Mouse (Mus musculus): ENCODE results near the gene Pea15a. TPM values are rescaled to one million over a fixed set of nuclear protein-coding genes. Genes with fewer than 3 reads are reported as not detected.

Gene Pea15a
- polyA plus RNA-seq, 1 experiment = 38.8 TPM

GRCm38 (mm10) chr1:172218164-172218910 is 11.7 kb upstream of the Pea15a start:
- H3K36me3 ChIP-seq (ENCODE audit: control insufficient read depth, insufficient read depth, low read length) = no peaks in the 10 kb centered on the region
- WGBS = 93% methylated on average over 15 of the region's 15 CpGs
- H3K4me1 ChIP-seq (replicated peaks; ENCODE audit: control insufficient read depth, insufficient read depth, low read length) = peaks cover 8% of the 10 kb centered on the region
- TF ChIP-seq POLR2A (IDR thresholded peaks at IDR 0.05; ENCODE audit: control insufficient read depth, extremely low read depth, insufficient read depth, low read length, poor library complexity) (no peak), CTCF (IDR thresholded peaks at IDR 0.05; ENCODE audit: borderline replicate concordance, control insufficient read depth, extremely low read depth, insufficient read depth, low read length, poor library complexity) (no peak)
- H3K27me3 ChIP-seq (ENCODE audit: control insufficient read depth, insufficient read depth, low read length) = no peaks in the 10 kb centered on the region
- no peak overlapping the region for H3K27ac ChIP-seq (ENCODE audit: control insufficient read depth, insufficient read depth, low read length)
- H3K4me3 ChIP-seq (ENCODE audit: control insufficient read depth, insufficient read depth, low read length) = no peak overlapping the region
- DNase-seq = no peak

DNA sequence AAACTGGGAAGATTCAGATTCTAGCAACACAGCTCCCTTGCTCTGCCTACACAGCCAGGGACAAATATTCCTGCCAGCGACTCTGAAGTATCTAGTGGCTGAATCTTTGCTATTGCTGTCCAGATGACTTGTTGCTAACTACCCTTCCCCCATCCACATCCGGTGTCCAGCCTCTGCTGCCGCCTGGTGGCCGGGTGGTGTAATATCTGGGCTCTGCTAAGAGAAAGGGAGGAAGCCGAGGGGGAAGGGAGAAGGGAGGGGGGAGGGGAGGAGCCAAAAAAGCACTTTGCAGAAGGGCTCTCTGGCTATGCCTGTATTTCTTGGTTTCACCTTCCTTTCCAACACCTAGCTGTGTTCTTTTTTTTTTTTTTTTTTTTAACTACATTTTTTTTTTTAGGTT is 10.5 kb upstream of the Pea15a start:
- H3K27me3 ChIP-seq (ENCODE audit: control insufficient read depth, insufficient read depth, low read length) = no peaks in the 10 kb centered on the region
- peak; percentile 96 for DNase-seq
- TF ChIP-seq POLR2A (IDR thresholded peaks at IDR 0.05; ENCODE audit: control insufficient read depth, extremely low read depth, insufficient read depth, low read length, poor library complexity) = no peak
- TF ChIP-seq CTCF (IDR thresholded peaks at IDR 0.05; ENCODE audit: borderline replicate concordance, control insufficient read depth, extremely low read depth, insufficient read depth, low read length, poor library complexity) = peak; percentile 93
- H3K27ac ChIP-seq (ENCODE audit: control insufficient read depth, insufficient read depth, low read length) = peak overlapping the region; percentile 32
- WGBS = 0% methylated on average over 5 of the region's 5 CpGs
- peaks cover 8% of the 10 kb centered on the region for H3K4me1 ChIP-seq (replicated peaks; ENCODE audit: control insufficient read depth, insufficient read depth, low read length)
- H3K4me3 ChIP-seq (ENCODE audit: control insufficient read depth, insufficient read depth, low read length) = peak overlapping the region; percentile 18; the same call in 1 of the 2 replicates
- H3K36me3 ChIP-seq (ENCODE audit: control insufficient read depth, insufficient read depth, low read length) = no peaks in the 10 kb centered on the region

DNA sequence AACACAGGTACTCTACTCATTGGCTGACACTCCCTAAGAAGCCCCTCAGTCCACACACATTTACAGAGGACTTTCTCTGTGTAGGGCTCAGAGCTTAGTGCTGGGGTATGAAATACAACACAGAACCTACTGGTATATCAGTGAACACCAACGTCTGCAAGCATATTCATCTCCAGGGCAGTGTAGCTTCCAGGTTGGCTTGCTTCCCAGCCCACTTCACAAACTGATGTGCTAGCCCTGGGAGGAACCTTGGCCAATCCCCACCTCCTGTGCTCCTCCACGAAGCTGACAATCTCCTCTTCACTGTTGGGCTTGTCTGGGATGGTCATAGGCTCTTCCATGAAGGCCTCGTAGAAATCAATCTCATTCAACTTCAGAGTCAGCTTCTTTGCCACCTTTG is 8.1 kb upstream of the Pea15a start:
- no peaks in the 10 kb centered on the region for H3K27me3 ChIP-seq (ENCODE audit: control insufficient read depth, insufficient read depth, low read length)
- no peak overlapping the region for H3K27ac ChIP-seq (ENCODE audit: control insufficient read depth, insufficient read depth, low read length)
- no peak overlapping the region for H3K4me3 ChIP-seq (ENCODE audit: control insufficient read depth, insufficient read depth, low read length)
- no peak for TF ChIP-seq POLR2A (IDR thresholded peaks at IDR 0.05; ENCODE audit: control insufficient read depth, extremely low read depth, insufficient read depth, low read length, poor library complexity)
- no peak for TF ChIP-seq CTCF (IDR thresholded peaks at IDR 0.05; ENCODE audit: borderline replicate concordance, control insufficient read depth, extremely low read depth, insufficient read depth, low read length, poor library complexity)
- H3K36me3 ChIP-seq (ENCODE audit: control insufficient read depth, insufficient read depth, low read length) = no peaks in the 10 kb centered on the region
- 49% methylated on average over 3 of the region's 3 CpGs for WGBS
- H3K4me1 ChIP-seq (replicated peaks; ENCODE audit: control insufficient read depth, insufficient read depth, low read length) = peaks cover 8% of the 10 kb centered on the region
- DNase-seq = no peak

DNA sequence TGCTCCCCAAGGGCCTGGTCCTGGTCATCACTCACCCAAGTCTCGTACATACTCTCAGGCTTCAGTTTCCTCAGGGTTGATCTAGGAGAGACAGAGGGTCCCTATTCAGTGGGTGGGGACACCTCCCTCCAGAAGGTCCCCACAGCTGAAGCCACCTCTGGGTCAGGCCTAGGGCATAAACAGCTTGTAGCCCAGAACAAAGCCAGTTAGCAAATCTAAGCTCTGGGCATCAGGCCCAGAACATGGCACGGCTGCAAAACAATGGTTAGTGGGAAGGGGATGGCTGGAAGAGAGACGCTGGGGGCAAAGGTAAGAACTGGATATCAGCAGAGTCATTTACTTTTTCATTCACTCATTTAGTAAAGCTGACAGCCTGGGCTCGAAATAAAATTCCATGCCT is 7.2 kb upstream of the Pea15a start:
- DNase-seq = no peak
- Histone ChIP-seq H3K27ac (ENCODE audit: control insufficient read depth, insufficient read depth, low read length) (no peak overlapping the region), H3K4me3 (ENCODE audit: control insufficient read depth, insufficient read depth, low read length) (no peak overlapping the region), H3K36me3 (ENCODE audit: control insufficient read depth, insufficient read depth, low read length) (no peaks in the 10 kb centered on the region), H3K4me1 (replicated peaks; ENCODE audit: control insufficient read depth, insufficient read depth, low read length) (peaks cover 8% of the 10 kb centered on the region), H3K27me3 (ENCODE audit: control insufficient read depth, insufficient read depth, low read length) (no peaks in the 10 kb centered on the region)
- TF ChIP-seq POLR2A (IDR thresholded peaks at IDR 0.05; ENCODE audit: control insufficient read depth, extremely low read depth, insufficient read depth, low read length, poor library complexity) (no peak), CTCF (IDR thresholded peaks at IDR 0.05; ENCODE audit: borderline replicate concordance, control insufficient read depth, extremely low read depth, insufficient read depth, low read length, poor library complexity) (no peak)
- WGBS = 93% methylated on average over 4 of the region's 4 CpGs

DNA sequence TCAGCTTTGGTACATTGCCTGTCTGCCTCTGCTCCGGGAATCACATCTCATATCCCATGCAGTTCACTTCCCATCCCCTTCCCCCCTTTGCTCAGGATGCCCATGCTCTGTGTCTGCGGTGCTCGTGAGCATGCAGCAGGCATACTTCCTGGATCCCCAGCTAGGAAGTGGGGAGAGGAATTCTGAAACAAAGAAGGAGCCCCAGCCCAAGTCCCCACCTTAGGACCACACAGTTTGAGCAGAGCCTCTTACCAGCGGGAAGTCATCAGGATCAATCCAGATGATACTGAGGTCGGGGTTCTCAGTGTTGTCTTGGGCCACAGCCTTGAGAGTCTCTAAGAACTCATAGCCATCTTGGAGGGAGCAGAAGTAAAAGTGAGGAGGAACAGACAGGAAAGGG is 6.2 kb upstream of the Pea15a start:
- H3K4me1 ChIP-seq (replicated peaks; ENCODE audit: control insufficient read depth, insufficient read depth, low read length) = peaks cover 8% of the 10 kb centered on the region
- no peak overlapping the region for H3K4me3 ChIP-seq (ENCODE audit: control insufficient read depth, insufficient read depth, low read length)
- TF ChIP-seq CTCF (IDR thresholded peaks at IDR 0.05; ENCODE audit: borderline replicate concordance, control insufficient read depth, extremely low read depth, insufficient read depth, low read length, poor library complexity) = no peak
- no peak for TF ChIP-seq POLR2A (IDR thresholded peaks at IDR 0.05; ENCODE audit: control insufficient read depth, extremely low read depth, insufficient read depth, low read length, poor library complexity)
- DNase-seq = no peak
- H3K27ac ChIP-seq (ENCODE audit: control insufficient read depth, insufficient read depth, low read length) = no peak overlapping the region
- H3K36me3 ChIP-seq (ENCODE audit: control insufficient read depth, insufficient read depth, low read length) = no peaks in the 10 kb centered on the region
- H3K27me3 ChIP-seq (ENCODE audit: control insufficient read depth, insufficient read depth, low read length) = no peaks in the 10 kb centered on the region
- 91% methylated on average over 5 of the region's 5 CpGs for WGBS

DNA sequence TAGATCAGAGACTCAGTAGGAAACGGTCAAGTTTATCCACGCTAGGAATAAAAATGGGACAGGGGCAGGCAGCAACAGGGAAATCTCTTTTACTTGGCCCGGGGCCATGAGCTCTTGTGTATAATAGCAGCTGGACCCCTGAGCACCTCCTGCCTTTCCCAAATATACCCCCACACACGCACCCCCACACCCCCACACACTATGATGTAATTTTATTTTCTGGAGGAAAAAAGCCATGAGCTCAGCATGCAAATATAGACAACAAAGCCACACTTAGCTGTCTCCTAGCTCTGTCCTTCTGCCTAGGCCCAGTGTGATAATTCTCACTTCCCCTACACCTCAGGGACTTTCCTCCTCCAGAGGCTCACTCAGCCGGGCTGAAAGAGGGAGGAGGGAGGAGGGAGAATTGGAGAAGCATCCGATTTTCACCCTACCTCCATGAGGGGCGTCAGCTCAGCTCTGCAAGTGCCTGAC is 544 bp upstream of the Pea15a start:
- H3K27me3 ChIP-seq (ENCODE audit: control insufficient read depth, insufficient read depth, low read length) = no peaks in the 10 kb centered on the region
- peaks cover 12% of the 10 kb centered on the region for H3K4me1 ChIP-seq (replicated peaks; ENCODE audit: control insufficient read depth, insufficient read depth, low read length)
- 52% methylated on average over 7 of the region's 7 CpGs for WGBS
- H3K4me3 ChIP-seq (ENCODE audit: control insufficient read depth, insufficient read depth, low read length) = no peak overlapping the region
- H3K27ac ChIP-seq (ENCODE audit: control insufficient read depth, insufficient read depth, low read length) = no peak overlapping the region
- no peak for TF ChIP-seq POLR2A (IDR thresholded peaks at IDR 0.05; ENCODE audit: control insufficient read depth, extremely low read depth, insufficient read depth, low read length, poor library complexity)
- no peak for TF ChIP-seq CTCF (IDR thresholded peaks at IDR 0.05; ENCODE audit: borderline replicate concordance, control insufficient read depth, extremely low read depth, insufficient read depth, low read length, poor library complexity)
- DNase-seq = no peak
- no peaks in the 10 kb centered on the region for H3K36me3 ChIP-seq (ENCODE audit: control insufficient read depth, insufficient read depth, low read length)
